Mouse (Mus musculus): ENCODE measurements around the gene 1700001L19Rik.
"Not testable (repeated sequence)": the region's sequence is repeated elsewhere in the genome, so short reads cannot be mapped to it uniquely, and the experiment has no call there.

The 1700001L19Rik gene

DNA sequence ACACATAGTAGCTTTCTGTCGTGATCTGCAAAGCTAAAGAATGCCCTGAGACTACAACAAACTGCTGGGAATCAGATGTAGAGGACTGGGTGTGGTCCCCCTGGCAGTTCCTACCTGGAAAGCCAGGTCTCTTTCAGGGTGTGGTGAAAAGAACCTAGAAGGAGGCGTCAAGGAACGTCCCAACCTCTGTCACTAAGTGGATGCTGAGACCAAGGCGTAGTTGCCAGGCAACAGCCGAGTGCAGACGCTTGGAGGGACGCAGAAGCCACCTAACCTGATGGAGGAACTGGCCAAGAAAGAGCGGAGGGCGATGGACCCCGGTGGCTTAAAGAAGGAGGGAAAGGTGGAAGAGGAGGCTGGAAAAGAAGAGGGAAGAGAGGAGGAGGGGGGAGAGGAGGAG, at the start of gene 1700001L19Rik:
Gene 1700001L19Rik (plus strand): TSS at position 223 of the 400 bp plus-strand sequence.
- no peak for DNase-seq (ENCODE audit: low spot score)

DNA sequence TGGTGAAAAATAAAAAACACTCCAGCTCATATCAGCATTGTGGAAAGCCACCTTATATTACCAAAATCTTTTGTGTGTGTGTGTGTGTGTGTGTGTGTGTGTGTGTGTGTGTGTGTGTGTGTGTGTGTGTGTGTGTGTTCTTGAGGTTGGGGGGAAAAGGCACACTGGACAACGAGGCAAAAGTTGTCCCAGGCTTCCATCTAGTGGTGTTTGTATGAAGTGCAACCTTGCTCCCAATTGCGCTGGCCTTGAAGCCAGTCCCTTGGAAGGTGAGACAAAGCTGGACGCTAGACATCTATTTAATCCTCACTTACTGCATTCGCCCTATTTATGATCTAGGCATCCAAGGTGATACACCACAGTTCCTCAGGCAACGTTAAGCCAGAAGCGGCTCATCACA, 43.8 kb upstream of the 1700001L19Rik start:
- DNase-seq (ENCODE audit: low spot score) = not testable (repeated sequence)

GRCm38 (mm10) chr13:68568110-68568509, 29.1 kb upstream of the 1700001L19Rik start:
- no peak for DNase-seq (ENCODE audit: low spot score)

DNA sequence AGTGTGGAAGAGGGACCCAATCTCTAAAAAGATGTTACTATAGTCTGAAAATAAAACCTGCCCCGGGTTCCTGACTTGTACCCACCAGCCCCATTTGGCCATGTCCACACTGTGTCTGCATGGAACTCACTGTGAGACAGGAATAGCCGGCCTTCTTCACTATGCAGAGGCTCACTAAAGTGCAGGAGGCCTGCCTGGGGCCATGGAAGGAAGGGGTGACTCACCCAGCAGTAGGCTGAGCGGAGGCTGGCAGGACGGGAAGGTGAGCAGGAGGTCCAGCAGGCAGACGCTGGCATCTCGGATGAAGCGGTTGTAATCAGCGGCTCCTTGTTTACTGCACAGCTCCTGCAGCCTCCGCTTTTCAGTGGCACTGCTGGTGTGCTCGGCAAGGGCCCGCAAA, 28.7 kb upstream of the 1700001L19Rik start:
- no peak for DNase-seq (ENCODE audit: low spot score)

DNA sequence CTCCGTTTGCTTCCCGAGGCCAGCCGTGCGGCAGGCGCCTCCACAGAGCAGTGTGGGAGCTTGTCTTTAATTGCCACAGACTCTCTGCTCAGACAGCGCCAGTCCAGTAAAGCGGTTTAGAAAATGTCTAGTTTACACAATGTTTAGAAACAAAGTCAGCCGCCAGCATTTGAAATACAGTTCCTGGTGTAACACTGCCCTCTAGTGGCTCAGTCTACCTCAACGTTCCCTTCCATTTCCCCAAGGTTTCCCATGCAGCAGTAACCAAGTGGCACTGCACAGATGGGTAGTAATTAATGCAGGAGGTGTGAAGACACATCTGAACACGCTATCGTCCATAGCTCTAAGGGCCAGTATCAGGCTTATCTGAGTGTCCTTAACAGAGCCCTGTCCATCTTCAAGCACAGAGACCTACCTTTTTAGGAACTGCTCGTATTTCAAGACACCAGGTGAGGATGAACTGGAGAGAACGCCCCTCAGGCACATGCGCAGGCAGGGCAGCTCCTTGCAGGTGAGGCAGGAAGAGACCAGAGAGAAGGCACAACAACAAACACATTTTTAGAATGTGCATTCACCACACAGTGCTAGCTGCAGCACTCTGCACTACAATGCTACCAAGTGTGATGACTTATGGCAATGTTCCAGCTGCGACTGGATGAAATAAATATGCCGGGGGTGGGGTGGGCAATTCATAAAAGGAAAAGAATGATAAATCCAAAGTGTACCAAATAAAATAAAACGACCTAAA, 27.5 kb upstream of the 1700001L19Rik start:
- peak; percentile 49 for DNase-seq (ENCODE audit: low spot score)

DNA sequence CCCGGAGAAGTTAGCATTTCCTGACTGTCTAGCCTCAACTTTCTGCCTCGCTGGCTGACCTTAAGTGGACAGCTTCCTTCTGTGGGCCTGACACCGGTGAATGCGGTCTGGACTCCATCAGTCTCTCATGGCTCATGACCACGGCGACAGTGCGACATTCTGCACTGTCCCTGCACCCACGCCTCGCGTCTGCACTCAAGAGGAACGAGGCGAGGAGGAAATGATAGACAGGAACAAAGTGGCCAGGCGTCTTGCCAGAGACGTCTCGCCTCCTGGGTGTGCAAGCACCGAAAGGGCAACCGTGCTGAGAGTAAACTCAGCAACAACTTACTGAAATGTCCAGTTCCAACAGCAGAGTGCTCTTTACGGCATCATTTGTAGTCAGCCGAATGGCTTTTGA, 25.0 kb upstream of the 1700001L19Rik start:
- no peak for DNase-seq (ENCODE audit: low spot score)

DNA sequence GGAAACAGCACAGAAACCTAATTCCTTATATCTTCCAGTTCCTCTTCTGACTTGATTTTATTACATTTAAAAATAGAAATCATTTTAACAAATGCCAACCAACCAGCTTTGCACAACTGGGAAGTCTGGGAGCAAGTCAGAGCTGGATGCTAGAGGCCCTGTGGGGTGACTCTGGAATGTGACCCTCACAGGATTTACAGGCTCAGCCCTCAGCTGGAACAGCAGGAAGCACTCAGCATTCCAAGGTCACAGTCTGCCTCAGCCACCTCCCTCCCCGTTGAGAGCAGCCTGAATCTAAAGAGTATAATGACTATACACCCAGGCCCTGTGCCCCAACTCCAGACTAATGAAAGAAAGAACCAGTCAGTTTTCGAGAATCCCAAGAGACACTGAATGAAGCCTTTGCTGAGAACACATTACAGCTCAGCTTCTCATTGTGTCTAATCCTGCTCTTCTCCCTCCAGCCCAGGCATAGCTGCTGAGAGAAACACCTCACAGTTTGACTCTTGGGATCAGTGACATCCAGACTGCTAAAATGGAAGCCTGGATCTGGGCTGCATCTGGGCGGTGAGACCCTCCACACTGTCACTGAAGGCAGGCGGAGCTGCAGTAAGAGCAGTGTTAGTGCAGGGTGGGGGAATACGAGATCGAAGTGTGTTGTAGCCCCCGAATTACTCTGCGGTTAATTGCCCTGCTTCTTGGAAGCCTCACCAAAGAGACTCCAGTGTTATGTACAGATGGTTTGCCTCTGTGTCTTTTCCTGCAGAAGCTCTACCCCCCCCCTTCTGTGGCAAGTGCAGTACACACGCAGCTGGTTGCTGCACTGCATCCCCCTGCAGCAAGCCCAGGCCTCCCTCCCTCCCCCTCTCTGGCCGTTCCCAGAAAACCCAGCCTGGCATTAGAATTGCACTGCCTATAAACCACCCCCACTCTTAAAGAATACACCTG, 24.0 kb upstream of the 1700001L19Rik start:
- DNase-seq (ENCODE audit: low spot score) = no peak

- no peak for DNase-seq (ENCODE audit: low spot score)
Observed at GRCm38 (mm10) chr13:68574398-68574797, 22.8 kb upstream of the 1700001L19Rik start.

GRCm38 (mm10) chr13:68577945-68578344, 19.3 kb upstream of the 1700001L19Rik start:
- no peak for DNase-seq (ENCODE audit: low spot score)

DNA sequence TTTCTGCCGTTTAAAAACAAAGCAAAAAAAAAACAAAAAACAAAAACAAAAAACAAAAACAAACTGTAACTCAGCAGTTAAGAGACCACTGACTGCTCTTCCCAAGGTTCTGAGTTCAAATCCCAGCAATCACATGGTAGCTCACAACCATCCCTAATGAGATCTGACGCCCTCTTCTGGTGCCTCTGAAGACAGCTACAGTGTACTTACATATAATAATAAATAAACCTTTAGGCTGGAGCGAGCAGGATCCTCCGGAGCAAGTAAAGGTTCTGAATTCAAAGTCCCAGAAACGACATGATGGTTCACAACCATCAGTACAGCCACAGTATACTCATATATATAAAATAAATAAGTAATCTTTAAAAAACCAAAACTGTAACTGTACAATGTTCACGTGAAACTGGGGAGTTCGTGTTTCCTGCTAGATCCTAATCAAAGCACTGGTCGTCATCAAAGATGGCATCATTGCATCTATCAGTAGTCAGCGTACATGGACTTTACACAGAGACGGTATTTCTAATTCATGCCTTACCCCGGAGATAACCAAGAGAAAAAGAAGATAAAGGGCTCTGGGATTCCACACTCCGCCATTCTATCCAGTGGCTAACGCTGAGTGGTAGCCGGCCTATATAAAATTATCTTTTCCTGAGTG, 16.0 kb upstream of the 1700001L19Rik start:
- DNase-seq (ENCODE audit: low spot score) = no peak

- peak; percentile 99 for DNase-seq (ENCODE audit: low spot score)
Observed at GRCm38 (mm10) chr13:68581747-68582516, 15.3 kb upstream of the 1700001L19Rik start, which contains the start of the genes Mtrr and Fastkd3. Gene Mtrr (minus strand): TSS chr13:68582149. Gene Fastkd3 (plus strand): TSS chr13:68582234.

GRCm38 (mm10) chr13:68582517-68582780, 14.8 kb upstream of the 1700001L19Rik start:
- DNase-seq (ENCODE audit: low spot score) = no peak

DNA sequence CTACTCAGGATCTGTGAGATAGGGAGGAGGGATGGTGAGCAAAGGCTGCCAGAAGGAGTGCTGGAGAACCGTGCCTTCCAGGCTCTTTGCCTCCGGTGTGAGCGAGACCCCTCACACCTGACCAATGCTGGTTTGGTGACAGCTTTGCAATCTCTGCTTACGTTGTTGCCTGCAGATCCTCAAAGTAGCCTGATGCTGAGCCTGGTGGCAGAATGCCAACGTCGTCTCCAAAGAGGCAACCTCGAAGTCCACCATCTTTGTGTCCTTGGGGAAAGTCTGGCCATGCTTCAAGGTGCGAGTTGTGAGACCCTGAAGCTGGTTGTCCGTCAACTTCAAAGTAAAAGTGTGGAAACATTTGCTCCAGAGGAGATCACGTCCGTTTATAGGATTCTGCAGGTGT, 13.3 kb upstream of the 1700001L19Rik start:
- no peak for DNase-seq (ENCODE audit: low spot score)

DNA sequence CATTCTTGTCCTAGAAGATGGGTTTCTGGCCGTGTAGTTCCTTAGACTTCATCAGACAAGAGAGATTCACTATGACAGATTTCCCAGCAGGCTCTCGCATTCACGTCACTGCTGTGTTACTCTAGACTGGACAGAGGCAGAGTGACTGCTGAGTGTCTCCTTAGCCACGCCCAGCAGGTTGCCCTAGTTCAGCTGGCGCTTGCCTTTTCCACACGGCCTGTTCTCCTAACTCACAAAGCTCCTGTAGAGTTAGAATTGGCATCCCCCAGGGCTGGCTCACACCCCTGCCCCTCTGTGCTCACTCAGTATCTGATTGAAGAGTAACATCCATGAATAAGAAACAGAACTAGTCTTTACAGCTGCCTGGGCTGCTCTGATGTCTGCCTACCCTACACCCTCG, 11.8 kb upstream of the 1700001L19Rik start:
- no peak for DNase-seq (ENCODE audit: low spot score)

GRCm38 (mm10) chr13:68588352-68588751, 8.9 kb upstream of the 1700001L19Rik start:
- no peak for DNase-seq (ENCODE audit: low spot score)

- DNase-seq (ENCODE audit: low spot score) = no peak
Observed at GRCm38 (mm10) chr13:68593797-68594196, 3.4 kb upstream of the 1700001L19Rik start.

GRCm38 (mm10) chr13:68597667-68598066, 446 bp downstream of the 1700001L19Rik start:
- no peak for DNase-seq (ENCODE audit: low spot score)

DNA sequence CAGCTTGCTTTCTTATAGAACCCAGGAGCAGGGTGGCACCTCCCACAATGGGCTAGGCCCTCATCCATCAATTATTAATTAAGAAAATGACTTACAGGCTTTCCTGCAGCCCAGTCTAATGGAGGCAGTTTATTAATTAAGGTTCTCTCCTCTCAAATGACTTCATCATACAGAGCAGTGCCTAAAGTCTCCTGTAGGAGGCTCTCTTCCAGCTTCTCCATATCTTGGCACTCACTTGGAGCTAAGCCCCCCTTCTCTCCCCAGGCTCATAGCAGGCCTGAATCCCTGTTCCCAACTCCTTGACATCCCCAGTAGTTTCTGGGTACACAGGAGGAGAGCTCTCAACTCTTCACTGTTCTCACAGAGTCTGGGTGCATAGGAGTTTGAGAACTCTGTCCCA, 1.7 kb downstream of the 1700001L19Rik start:
- DNase-seq (ENCODE audit: low spot score) = no peak

DNA sequence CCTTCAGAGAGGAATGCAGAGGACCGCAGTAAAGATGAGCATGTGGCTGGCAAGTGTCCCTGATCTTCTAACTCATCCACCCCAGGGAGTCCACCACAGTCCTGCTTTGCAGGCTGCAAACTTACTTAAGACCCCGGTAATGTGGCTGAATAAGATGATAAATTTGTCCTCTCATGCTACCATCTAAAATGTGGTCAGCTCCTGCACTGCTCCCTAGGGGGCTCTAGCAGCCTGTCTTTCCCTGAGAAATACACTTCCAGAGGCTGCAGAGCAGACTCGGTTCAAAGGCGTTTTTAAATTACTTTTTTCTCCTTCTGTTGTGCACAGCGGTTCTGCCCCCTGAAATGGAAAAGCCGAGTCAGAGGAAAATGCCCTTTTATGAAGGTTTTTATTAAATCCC, 4.0 kb downstream of the 1700001L19Rik start:
- DNase-seq (ENCODE audit: low spot score) = no peak

- DNase-seq (ENCODE audit: low spot score) = no peak
Observed at GRCm38 (mm10) chr13:68603085-68603484, 5.9 kb downstream of the 1700001L19Rik start.

DNA sequence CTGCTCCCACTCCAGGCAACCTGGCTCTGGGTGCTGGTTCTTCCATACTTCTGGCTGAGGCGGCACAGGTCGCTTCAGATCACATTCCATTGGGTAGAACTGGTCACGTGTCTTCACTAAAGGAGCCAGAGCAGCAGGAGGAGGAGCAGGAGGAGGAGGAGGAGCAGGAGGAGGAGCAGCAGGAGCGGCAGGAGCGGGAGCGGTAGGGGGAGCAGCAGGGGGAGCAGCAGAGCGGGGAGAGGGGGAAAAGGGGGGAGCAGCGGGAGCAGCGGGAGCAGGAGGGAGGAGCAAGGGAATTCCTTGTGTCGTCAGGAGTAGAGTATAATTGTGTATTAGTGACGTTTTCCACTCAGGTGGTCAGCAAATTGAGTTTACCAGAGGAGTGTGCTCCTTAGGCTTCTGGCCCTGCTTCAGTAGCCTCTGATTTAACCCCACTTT, 8.5 kb downstream of the 1700001L19Rik start:
- no peak for DNase-seq (ENCODE audit: low spot score)
